Mouse (Mus musculus): ENCODE data around the gene Ffar4. TPM values are rescaled to one million over a fixed set of nuclear protein-coding genes. Genes with fewer than 3 reads are reported as not detected.

Ffar4 gene
- polyA plus RNA-seq, 1 experiment from 2014 or later: not detected

- no peaks in the 10 kb centered on the region for H3K27me3 ChIP-seq
- WGBS: 84% methylated on average over 11 of the region's 11 CpGs
- H3K9me3 ChIP-seq: no peaks in the 10 kb centered on the region
- no peak overlapping the region for H3K4me3 ChIP-seq
- H3K4me1 ChIP-seq (replicated peaks): no peaks in the 10 kb centered on the region
- no peak overlapping the region for H3K27ac ChIP-seq
- no peak overlapping the region for H3K4me2 ChIP-seq
- ATAC-seq (ENCODE audit: low FRiP score): no peak
- no peak overlapping the region for H3K9ac ChIP-seq
- H3K36me3 ChIP-seq: peaks cover 17% of the 10 kb centered on the region
These were observed 21.8 kb upstream of the Ffar4 start for GRCm38 (mm10) chr19:38075051-38075450.

GRCm38 (mm10) chr19:38076251-38076650 is 20.6 kb upstream of the Ffar4 start:
- H3K27ac ChIP-seq: no peak overlapping the region
- no peaks in the 10 kb centered on the region for H3K27me3 ChIP-seq
- no peak overlapping the region for H3K9ac ChIP-seq
- no peaks in the 10 kb centered on the region for H3K4me1 ChIP-seq (replicated peaks)
- WGBS: 84% methylated on average over 2 of the region's 2 CpGs
- no peak overlapping the region for H3K4me3 ChIP-seq
- no peaks in the 10 kb centered on the region for H3K9me3 ChIP-seq
- ATAC-seq (ENCODE audit: low FRiP score): no peak
- H3K36me3 ChIP-seq: peaks cover 10% of the 10 kb centered on the region
- H3K4me2 ChIP-seq: no peak overlapping the region

GRCm38 (mm10) chr19:38077851-38078540 is 18.9 kb upstream of the Ffar4 start:
- Histone ChIP-seq H3K4me2 (no peak overlapping the region), H3K9ac (no peak overlapping the region), H3K9me3 (no peaks in the 10 kb centered on the region), H3K36me3 (peaks cover 2% of the 10 kb centered on the region; the same call in 1 of the 2 replicates), H3K4me1 (replicated peaks) (no peaks in the 10 kb centered on the region), H3K4me3 (no peak overlapping the region), H3K27ac (no peak overlapping the region), H3K27me3 (no peaks in the 10 kb centered on the region)
- 84% methylated on average over 3 of the region's 3 CpGs for WGBS
- ATAC-seq (ENCODE audit: low FRiP score): no peak

- Histone ChIP-seq H3K4me2 (no peak overlapping the region), H3K27ac (no peak overlapping the region), H3K27me3 (no peaks in the 10 kb centered on the region), H3K9ac (no peak overlapping the region), H3K36me3 (no peaks in the 10 kb centered on the region), H3K9me3 (no peaks in the 10 kb centered on the region), H3K4me1 (replicated peaks) (no peaks in the 10 kb centered on the region), H3K4me3 (no peak overlapping the region)
- 73% methylated on average over 3 of the region's 3 CpGs for whole genome bisulfite sequencing
- no peak for ATAC-seq (ENCODE audit: low FRiP score)
These were observed 15.5 kb upstream of the Ffar4 start for GRCm38 (mm10) chr19:38081361-38081760.

GRCm38 (mm10) chr19:38082931-38083525 is 13.8 kb upstream of the Ffar4 start:
- Histone ChIP-seq H3K4me3 (no peak overlapping the region), H3K36me3 (no peaks in the 10 kb centered on the region), H3K9ac (no peak overlapping the region), H3K4me1 (replicated peaks) (no peaks in the 10 kb centered on the region), H3K27ac (no peak overlapping the region), H3K27me3 (no peaks in the 10 kb centered on the region), H3K9me3 (no peaks in the 10 kb centered on the region), H3K4me2 (no peak overlapping the region)
- 85% methylated on average over 5 of the region's 5 CpGs for WGBS
- no peak for ATAC-seq (ENCODE audit: low FRiP score)

- Histone ChIP-seq H3K4me1 (replicated peaks) (no peaks in the 10 kb centered on the region), H3K27ac (no peak overlapping the region), H3K9me3 (no peaks in the 10 kb centered on the region), H3K4me2 (no peak overlapping the region), H3K9ac (no peak overlapping the region), H3K4me3 (no peak overlapping the region), H3K36me3 (no peaks in the 10 kb centered on the region), H3K27me3 (no peaks in the 10 kb centered on the region)
- ATAC-seq (ENCODE audit: low FRiP score): no peak
- 90% methylated on average over 4 of the region's 4 CpGs for WGBS
These were observed 11.0 kb upstream of the Ffar4 start for GRCm38 (mm10) chr19:38085841-38086240.

GRCm38 (mm10) chr19:38086948-38087551 is 9.8 kb upstream of the Ffar4 start:
- H3K27ac ChIP-seq: no peak overlapping the region
- peaks cover 5% of the 10 kb centered on the region; the same call in 1 of the 2 replicates for H3K4me1 ChIP-seq (replicated peaks)
- H3K9me3 ChIP-seq: no peaks in the 10 kb centered on the region
- peak; percentile 74 for ATAC-seq (ENCODE audit: low FRiP score)
- no peaks in the 10 kb centered on the region for H3K36me3 ChIP-seq
- WGBS: 62% methylated on average over 11 of the region's 11 CpGs
- no peaks in the 10 kb centered on the region for H3K27me3 ChIP-seq
- H3K9ac ChIP-seq: no peak overlapping the region
- H3K4me3 ChIP-seq: no peak overlapping the region
- H3K4me2 ChIP-seq: no peak overlapping the region

GRCm38 (mm10) chr19:38089358-38089757 is 7.5 kb upstream of the Ffar4 start:
- H3K27ac ChIP-seq: no peak overlapping the region
- WGBS: 86% methylated on average over 8 of the region's 8 CpGs
- no peak overlapping the region for H3K9ac ChIP-seq
- no peaks in the 10 kb centered on the region for H3K9me3 ChIP-seq
- no peak for ATAC-seq (ENCODE audit: low FRiP score)
- H3K4me3 ChIP-seq: no peak overlapping the region
- H3K4me1 ChIP-seq (replicated peaks): peaks cover 5% of the 10 kb centered on the region; the same call in 1 of the 2 replicates
- H3K4me2 ChIP-seq: no peak overlapping the region
- no peaks in the 10 kb centered on the region for H3K36me3 ChIP-seq
- H3K27me3 ChIP-seq: peaks cover 9% of the 10 kb centered on the region

GRCm38 (mm10) chr19:38091512-38091985 is 5.3 kb upstream of the Ffar4 start:
- Histone ChIP-seq H3K27ac (no peak overlapping the region), H3K4me1 (replicated peaks) (peaks cover 5% of the 10 kb centered on the region; the same call in 1 of the 2 replicates), H3K9ac (no peak overlapping the region), H3K36me3 (no peaks in the 10 kb centered on the region), H3K4me2 (no peak overlapping the region), H3K27me3 (peaks cover 28% of the 10 kb centered on the region), H3K9me3 (no peaks in the 10 kb centered on the region), H3K4me3 (no peak overlapping the region)
- no peak for ATAC-seq (ENCODE audit: low FRiP score)
- WGBS: 48% methylated on average over 4 of the region's 4 CpGs

- no peak for ATAC-seq (ENCODE audit: low FRiP score)
- no peak overlapping the region for H3K4me2 ChIP-seq
- H3K27ac ChIP-seq: no peak overlapping the region
- no peak overlapping the region for H3K9ac ChIP-seq
- no peak overlapping the region for H3K4me3 ChIP-seq
- H3K27me3 ChIP-seq: peaks cover 66% of the 10 kb centered on the region
- H3K9me3 ChIP-seq: no peaks in the 10 kb centered on the region
- 11% methylated on average over 4 of the region's 4 CpGs for WGBS
- H3K36me3 ChIP-seq: no peaks in the 10 kb centered on the region
- peaks cover 17% of the 10 kb centered on the region for H3K4me1 ChIP-seq (replicated peaks)
These were observed 640 bp upstream of the Ffar4 start for GRCm38 (mm10) chr19:38096231-38096630.

- Histone ChIP-seq H3K4me3 (no peak overlapping the region), H3K27ac (no peak overlapping the region), H3K9me3 (no peaks in the 10 kb centered on the region), H3K9ac (no peak overlapping the region), H3K4me1 (replicated peaks) (no peaks in the 10 kb centered on the region), H3K36me3 (no peaks in the 10 kb centered on the region), H3K27me3 (no peaks in the 10 kb centered on the region), H3K4me2 (no peak overlapping the region)
- WGBS: 91% methylated on average over 4 of the region's 4 CpGs
- ATAC-seq (ENCODE audit: low FRiP score): no peak
These were observed 11.0 kb downstream of the Ffar4 start for GRCm38 (mm10) chr19:38107871-38108270.

GRCm38 (mm10) chr19:38109506-38110242 is 12.8 kb downstream of the Ffar4 start:
- Histone ChIP-seq H3K36me3 (no peaks in the 10 kb centered on the region), H3K9ac (no peak overlapping the region), H3K9me3 (no peaks in the 10 kb centered on the region), H3K27ac (no peak overlapping the region), H3K27me3 (no peaks in the 10 kb centered on the region), H3K4me1 (replicated peaks) (no peaks in the 10 kb centered on the region), H3K4me2 (no peak overlapping the region), H3K4me3 (no peak overlapping the region)
- 89% methylated on average over 15 of the region's 15 CpGs for WGBS
- ATAC-seq (ENCODE audit: low FRiP score): no peak
